Mouse (Mus musculus) layer of hippocampus, adult 9-11 months (tissue): ENCODE data around the gene Lgr4.

Experiments used
- DNase-seq: peaks from one replicate; pipeline ENCODE4 v3.0.0; 2022

Gene Lgr4

DNA sequence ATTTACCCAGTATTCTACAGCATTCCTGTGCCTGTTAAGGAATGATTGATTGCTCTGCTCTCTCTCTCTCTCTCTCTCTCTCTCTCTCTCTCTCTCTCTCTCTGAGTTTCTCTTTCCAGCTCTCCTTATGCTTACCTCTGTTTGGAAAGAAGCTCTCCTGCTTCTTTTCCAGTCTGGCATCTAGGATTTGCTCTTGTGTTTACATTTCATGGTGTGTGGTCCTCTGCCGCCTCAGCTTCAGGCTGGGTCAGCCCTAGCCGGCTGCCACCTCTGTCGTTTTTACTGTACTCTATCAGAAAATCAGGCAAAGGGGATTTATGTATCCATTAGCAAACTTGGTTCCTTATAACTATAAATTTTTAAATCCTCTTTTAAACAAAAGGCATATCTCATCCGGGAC, 118.8 kb downstream of the Lgr4 start:
- no peak for DNase-seq

DNA sequence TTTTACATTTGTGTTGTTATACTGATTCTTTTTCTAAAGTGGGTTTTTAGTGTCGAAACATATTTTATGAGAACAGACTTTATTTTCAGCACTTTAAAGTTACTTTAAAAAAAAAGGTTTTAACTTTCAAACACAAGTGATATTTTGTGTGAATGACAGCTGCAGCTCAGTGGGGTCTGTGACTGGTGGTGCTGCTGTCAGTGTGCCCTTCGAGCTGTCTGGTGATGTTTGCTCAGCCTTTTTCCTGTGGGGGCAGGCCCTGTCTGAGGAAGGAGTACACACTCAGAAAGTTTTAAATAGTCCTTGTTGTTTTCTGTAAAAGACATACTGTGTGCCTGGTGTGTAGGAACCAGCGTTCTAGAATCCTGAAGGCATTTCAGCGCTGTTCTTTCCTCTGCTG, 119.2 kb downstream of the Lgr4 start:
- no peak for DNase-seq

DNA sequence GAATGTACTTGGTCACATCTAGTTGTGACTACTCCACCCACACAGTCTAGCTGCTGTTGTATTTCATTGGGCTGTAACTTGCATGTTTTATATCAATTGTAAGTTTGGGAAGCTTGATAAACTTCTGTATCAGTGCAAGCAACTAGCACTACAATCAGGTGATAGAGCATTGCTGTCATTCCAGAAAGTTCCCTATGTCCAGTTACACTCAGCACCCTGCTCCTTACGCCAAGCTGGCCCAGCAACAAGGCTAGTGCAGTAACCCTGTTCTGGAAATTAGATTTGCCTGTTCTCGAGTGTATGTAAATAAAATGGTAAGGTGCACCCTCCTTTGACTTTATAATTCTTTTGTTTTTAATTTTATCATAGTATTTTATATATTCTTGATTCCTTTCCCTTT, 119.8 kb downstream of the Lgr4 start:
- DNase-seq = no peak

DNA sequence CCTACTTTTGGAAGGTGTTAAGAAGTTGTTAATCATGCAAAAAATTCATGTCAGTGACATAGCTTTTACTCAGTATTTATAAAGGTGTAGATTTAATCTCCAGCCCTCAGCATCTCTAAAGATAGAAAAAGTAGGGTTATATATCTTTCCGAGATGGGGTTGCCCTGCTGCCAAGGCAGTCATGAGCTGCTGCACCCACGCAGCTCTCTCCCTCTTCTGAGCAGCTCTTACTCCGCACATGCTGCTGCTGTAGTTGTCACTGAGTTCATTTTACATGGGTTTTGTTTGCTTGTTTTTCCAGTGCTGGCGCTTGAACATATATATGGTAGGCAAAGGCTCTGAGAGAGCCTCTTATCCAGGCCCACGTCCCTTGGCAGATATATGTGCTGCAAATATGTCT, 120.9 kb downstream of the Lgr4 start:
- DNase-seq = peak; percentile 35

DNA sequence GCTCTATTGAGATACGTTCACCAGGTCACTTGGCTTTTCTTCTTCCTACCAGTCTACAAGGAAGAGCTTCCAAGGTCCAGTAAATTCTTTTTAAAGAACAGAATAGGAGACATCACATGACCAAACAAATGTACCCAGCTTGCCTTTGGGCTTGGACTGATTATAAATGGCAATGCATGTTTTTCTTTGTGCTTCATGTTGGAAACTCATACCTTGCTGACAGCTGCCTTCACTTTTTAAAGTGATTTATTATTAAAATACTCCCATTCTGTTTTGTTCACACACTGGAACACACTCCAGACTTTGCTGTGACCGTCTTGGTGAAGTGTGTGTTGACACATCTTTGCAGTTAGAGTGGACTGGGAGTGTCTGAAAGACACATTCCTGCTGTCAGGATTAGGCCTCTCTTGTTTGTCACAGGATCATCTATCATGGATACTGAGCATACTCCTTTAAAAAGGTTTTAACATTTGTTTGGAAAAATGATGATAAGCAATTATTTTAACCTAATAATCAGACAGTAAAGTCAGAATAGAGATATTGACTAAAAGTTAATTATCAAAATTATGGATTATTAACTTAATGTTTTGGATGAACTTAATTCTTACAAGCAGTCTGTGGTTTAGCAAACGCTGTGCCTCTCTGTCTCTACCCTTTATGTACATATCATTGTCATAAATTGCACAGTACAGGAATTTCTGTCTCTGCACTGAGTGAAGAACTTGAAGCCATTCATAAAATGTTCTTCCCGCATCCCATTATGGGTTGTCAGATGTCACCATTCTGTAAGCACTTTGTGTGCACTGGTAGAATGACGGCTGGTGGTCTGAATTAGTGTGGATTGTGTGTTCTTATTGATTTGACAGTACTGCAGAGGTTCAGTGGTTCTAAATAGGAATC, 125.7 kb downstream of the Lgr4 start:
- DNase-seq = no peak

DNA sequence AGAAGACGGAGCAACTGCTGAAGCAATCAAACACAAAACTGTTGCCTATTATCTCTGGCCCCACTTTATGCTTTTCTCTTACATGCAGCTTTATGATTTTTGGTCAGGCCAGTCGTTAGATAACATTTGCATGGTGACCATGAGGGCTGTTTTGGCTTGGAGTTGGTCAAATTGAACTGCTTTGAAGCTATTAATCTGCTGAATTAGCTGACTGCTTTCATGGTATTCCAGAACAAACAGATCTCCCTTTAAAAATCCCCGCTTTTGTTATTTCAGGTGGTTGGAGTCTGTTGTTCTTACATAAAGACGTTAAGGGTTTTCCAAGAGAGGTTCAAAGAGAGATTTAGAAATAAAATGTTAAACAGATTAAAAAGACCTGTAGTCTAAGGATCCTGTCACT, 141.0 kb downstream of the Lgr4 start:
- no peak for DNase-seq

DNA sequence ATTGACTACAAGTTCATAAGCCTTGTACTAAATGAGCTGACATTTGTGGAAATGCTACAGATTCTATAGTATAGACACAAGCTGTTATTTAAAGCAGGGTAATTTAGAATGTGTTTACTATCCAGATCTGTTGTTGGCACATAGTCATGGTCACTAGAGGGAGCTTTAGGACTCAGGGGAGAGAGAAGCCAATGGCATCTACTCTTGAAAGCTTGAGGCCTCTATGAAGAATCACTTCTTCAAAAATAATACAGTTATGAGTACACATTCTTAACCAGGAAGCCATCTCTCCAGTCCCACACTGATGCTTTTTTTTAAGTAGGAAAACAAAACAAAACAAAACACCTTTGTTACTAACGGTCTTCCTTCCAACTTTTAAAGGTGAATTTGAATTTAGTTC, 145.7 kb downstream of the Lgr4 start:
- no peak for DNase-seq
